Mouse (Mus musculus): Measurements from ENCODE around the gene Fam114a1.

DNA sequence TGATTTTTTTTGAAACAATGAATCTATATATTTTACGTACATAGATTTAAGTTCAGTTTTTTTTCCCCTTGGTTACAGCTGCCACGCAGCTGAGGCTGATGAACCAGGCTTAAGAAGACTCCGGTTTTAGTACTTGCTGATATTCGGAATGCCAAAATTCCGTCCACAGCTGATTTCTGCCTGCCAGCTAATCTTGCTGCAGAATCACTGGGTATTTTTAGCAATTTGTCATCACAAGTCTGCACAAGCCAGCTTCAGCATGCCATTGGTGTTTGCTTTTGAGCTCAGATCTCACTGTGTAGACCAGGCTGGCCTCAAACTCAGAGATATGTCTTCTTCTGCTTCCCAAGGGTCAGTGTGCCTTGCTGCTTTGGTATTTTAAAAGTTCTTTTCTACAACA, 18.4 kb upstream of the Fam114a1 start:
- no peak for TF ChIP-seq POLR2A (IDR thresholded peaks at IDR 0.05; ENCODE audit: borderline replicate concordance, low read depth, low read length)
- no peak for TF ChIP-seq CTCF (IDR thresholded peaks at IDR 0.05; ENCODE audit: low read depth, low read length)

Data from bone marrow macrophage, adult 2 months (primary cell).